Mouse (Mus musculus): ENCODE measurements at regions not wholly inside any gene's neighbourhood (a gene's known extent, or its start where the extent isn't known, plus 50 kb on each side); places are given as distances from the start of the nearest gene placed in this dataset.

DNA sequence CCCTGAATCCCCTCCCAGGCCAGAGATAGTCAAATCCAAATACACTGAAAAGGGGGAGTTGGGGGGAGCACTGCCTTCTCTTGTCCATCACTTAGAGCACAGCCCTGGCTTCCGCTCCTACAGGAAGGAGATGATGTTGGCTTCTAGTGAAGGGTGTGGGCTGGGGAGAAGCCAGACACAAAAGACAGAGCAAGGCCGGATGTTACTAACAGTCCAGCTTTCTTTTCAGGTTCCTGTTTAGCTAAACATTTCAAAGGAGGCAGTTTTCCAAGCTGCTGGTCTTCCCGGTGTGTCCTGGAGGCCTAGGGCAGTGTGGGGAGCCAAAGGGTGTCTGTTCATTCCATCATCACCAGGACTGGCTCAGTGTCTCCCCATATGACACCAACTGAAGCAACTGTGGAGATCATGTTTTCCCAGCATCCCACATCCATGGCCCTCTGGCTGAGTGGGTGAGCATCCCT, 223.8 kb downstream of the Qk start:
- Histone ChIP-seq H3K27ac (replicated peaks in 1 of 2; ENCODE audit: control insufficient read depth in 1 of 2, insufficient read depth in 1 of 2, low read depth in 2 of 2, low read length in 2 of 2) (peak overlapping the region; percentile 18 to 57; a peak in 3 of 4 replicates), H3K36me3 (ENCODE audit: control insufficient read depth, insufficient read depth, low read length) (no peaks in the 10 kb centered on the region), H3K27me3 (ENCODE audit: control insufficient read depth, insufficient read depth, low read length) (no peaks in the 10 kb centered on the region), H3K4me3 (ENCODE audit: control insufficient read depth in 1 of 2, insufficient read depth in 1 of 2, low read depth in 1 of 2, low read length in 2 of 2) (no peak overlapping the region), H3K4me2 (ENCODE audit: low read length) (no peak overlapping the region), H3K4me1 (ENCODE audit: control insufficient read depth in 2 of 2, insufficient read depth in 2 of 2, low read length in 2 of 2) (peaks cover 10 to 12% of the 10 kb centered on the region in 2 experiments), H3K9me3 (ENCODE audit: control insufficient read depth, low read length) (peaks cover 9% of the 10 kb centered on the region; the same call in 1 of the 2 replicates), H3K9ac (ENCODE audit: low read length) (no peak overlapping the region)
- WGBS = 68% methylated on average over 3 of the region's 3 CpGs
- ATAC-seq (ENCODE audit: insufficient number of reproducible peaks, insufficient read depth, low FRiP score, low read depth) = peak; percentile 68; the same call in 1 of the 2 replicates

DNA sequence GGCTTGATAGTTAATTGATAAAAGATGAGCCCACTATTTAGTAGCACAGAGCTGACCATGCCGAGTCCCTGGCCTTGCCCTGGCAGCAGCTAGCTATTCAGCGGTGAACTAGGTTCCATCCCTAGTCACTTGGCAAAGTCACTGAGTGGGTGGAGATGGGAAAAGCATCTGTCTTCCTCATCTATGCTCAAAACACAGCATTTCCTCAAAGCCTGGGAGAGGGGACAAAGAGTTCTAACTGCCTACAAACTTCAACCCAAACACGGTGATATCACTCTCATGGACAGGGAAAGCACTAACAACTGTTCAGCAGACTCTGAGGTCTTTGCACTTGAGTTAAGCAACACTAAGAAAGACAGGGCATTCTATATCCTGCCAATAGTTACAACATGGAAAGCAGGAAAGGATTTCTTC, 225.5 kb downstream of the Qk start:
- Histone ChIP-seq H3K36me3 (ENCODE audit: control insufficient read depth, insufficient read depth, low read length) (no peaks in the 10 kb centered on the region), H3K27ac (replicated peaks in 1 of 2; ENCODE audit: control insufficient read depth in 1 of 2, insufficient read depth in 1 of 2, low read depth in 2 of 2, low read length in 2 of 2) (peak overlapping the region; percentile 25 to 39; a peak in 3 of 4 replicates), H3K9me3 (ENCODE audit: control insufficient read depth, low read length) (peaks cover 9% of the 10 kb centered on the region; the same call in 1 of the 2 replicates), H3K4me2 (ENCODE audit: low read length) (no peak overlapping the region), H3K4me3 (ENCODE audit: control insufficient read depth in 1 of 2, insufficient read depth in 1 of 2, low read depth in 1 of 2, low read length in 2 of 2) (no peak overlapping the region), H3K4me1 (ENCODE audit: control insufficient read depth in 2 of 2, insufficient read depth in 2 of 2, low read length in 2 of 2) (peaks cover 10 to 12% of the 10 kb centered on the region in 2 experiments), H3K9ac (ENCODE audit: low read length) (no peak overlapping the region), H3K27me3 (ENCODE audit: control insufficient read depth, insufficient read depth, low read length) (no peaks in the 10 kb centered on the region)
- no peak for ATAC-seq (ENCODE audit: insufficient number of reproducible peaks, insufficient read depth, low FRiP score, low read depth)
- WGBS = 66% methylated on average over 3 of the region's 3 CpGs

DNA sequence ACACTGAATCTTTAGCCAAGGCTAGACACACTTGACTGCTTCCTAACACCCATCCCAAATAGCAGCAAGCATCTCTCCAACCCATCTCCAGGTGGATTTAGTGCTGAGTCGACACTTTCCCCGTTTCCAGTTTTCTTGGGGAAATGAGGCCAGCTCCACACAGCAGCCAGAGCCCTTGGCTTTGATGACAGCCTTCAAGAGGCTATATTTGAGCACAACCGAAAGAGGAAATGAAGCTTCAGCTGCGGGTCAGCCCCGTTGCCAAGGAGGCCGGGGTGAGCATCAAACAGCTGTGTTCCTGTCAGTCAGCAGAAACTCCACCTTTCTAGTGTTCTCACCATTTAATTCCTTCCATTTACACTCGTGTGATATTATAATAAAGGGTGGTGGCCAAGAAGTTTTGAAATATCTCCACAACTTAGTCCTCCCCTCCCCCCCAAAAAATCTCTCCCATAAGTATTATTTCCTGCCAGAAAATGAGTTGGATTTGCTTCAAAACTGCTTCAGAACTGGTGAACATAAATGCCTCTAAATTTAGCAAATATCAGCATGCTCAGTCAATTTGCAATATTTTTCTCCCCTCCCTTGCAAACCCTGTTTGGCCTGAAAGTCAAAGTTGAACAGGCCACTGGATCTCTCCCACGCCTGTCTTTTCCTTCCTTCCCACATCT, 226.1 kb downstream of the Qk start:
- peak overlapping the region; percentile 25 to 39; a peak in 3 of 4 replicates for H3K27ac ChIP-seq (replicated peaks in 1 of 2; ENCODE audit: control insufficient read depth in 1 of 2, insufficient read depth in 1 of 2, low read depth in 2 of 2, low read length in 2 of 2)

DNA sequence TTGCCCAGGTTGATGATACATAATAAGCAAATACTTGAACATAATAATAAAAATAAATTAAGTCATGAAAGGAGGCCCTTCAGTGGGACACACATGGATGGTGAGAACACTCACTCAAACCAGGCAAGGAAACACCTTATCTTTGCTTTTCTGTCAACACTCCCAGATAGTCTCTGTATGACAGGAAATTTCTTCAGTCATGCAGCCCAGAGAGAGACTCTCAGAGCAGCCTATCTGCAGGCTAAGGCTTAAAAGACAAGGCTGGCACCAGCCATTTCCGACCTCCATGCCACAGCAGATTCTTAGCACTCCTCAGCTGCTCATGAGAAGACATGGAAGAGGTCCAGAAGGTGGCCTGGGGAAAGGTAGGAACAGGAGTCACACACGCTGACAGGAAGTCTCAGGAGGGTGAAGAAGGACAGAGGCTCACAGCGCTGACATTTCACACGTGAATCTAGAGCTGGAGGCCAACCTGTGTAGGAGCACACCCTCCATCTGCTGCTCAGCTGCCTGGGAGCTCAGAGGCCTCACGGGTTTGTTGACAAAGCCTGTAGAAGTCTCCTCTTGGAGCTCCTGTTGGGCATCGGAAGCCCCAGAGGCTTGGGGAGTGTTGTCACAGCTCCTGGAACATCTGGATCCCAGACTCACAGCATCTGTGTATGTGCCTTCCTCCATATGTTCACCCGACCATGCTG, 232.3 kb downstream of the Qk start:
- H3K9me3 ChIP-seq (ENCODE audit: control insufficient read depth, low read length) = peaks cover 8% of the 10 kb centered on the region; the same call in 1 of the 2 replicates
- ATAC-seq (ENCODE audit: insufficient number of reproducible peaks, insufficient read depth, low FRiP score, low read depth) = peak; percentile 47; the same call in 1 of the 2 replicates
- peaks cover 6 to 10% of the 10 kb centered on the region in 2 experiments for H3K4me1 ChIP-seq (ENCODE audit: control insufficient read depth in 2 of 2, insufficient read depth in 2 of 2, low read length in 2 of 2)
- H3K36me3 ChIP-seq (ENCODE audit: control insufficient read depth, insufficient read depth, low read length) = no peaks in the 10 kb centered on the region
- H3K9ac ChIP-seq (ENCODE audit: low read length) = no peak overlapping the region
- H3K4me2 ChIP-seq (ENCODE audit: low read length) = 0 out of 2 replicates have a peak overlapping the region, but pooled peaks have one; percentile 4
- 24% methylated on average over 7 of the region's 7 CpGs for WGBS
- H3K27me3 ChIP-seq (ENCODE audit: control insufficient read depth, insufficient read depth, low read length) = no peaks in the 10 kb centered on the region
- H3K27ac ChIP-seq (replicated peaks in 1 of 2; ENCODE audit: control insufficient read depth in 1 of 2, insufficient read depth in 1 of 2, low read depth in 2 of 2, low read length in 2 of 2) = no peak overlapping the region
- H3K4me3 ChIP-seq (ENCODE audit: control insufficient read depth in 1 of 2, insufficient read depth in 1 of 2, low read depth in 1 of 2, low read length in 2 of 2) = no peak overlapping the region

More for the DNA sequence above, 226.1 kb downstream of the Qk start:
- 48% methylated on average over 8 of the region's 8 CpGs for WGBS
- Histone ChIP-seq H3K9ac (ENCODE audit: low read length) (no peak overlapping the region), H3K4me1 (ENCODE audit: control insufficient read depth in 2 of 2, insufficient read depth in 2 of 2, low read length in 2 of 2) (peaks cover 10 to 12% of the 10 kb centered on the region in 2 experiments), H3K9me3 (ENCODE audit: control insufficient read depth, low read length) (peaks cover 9% of the 10 kb centered on the region; the same call in 1 of the 2 replicates), H3K36me3 (ENCODE audit: control insufficient read depth, insufficient read depth, low read length) (no peaks in the 10 kb centered on the region), H3K4me3 (ENCODE audit: control insufficient read depth in 1 of 2, insufficient read depth in 1 of 2, low read depth in 1 of 2, low read length in 2 of 2) (no peak overlapping the region), H3K27me3 (ENCODE audit: control insufficient read depth, insufficient read depth, low read length) (no peaks in the 10 kb centered on the region), H3K4me2 (ENCODE audit: low read length) (no peak overlapping the region)
- no peak for ATAC-seq (ENCODE audit: insufficient number of reproducible peaks, insufficient read depth, low FRiP score, low read depth)

DNA sequence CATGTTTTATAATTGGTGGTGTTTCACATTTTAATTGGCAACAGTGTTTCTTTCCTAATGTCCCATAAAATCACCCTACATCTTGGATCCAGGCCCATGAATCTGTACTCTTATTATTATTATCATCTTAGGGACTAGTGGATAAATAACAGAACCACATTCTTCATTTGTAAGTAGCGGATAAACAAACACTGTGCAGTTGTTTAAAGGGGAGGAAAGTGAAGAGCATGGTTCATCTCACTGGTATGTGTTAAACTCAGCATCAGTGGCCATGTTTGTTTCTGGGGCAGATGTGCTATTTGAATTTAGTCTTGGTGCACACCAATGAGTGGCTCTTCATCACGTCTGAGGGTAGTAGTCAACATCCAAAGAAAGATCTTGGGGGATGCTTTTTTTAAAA, 233.1 kb downstream of the Qk start:
- H3K4me3 ChIP-seq (ENCODE audit: control insufficient read depth in 1 of 2, insufficient read depth in 1 of 2, low read depth in 1 of 2, low read length in 2 of 2) = no peak overlapping the region
- peaks cover 6 to 10% of the 10 kb centered on the region in 2 experiments for H3K4me1 ChIP-seq (ENCODE audit: control insufficient read depth in 2 of 2, insufficient read depth in 2 of 2, low read length in 2 of 2)
- WGBS = 81% methylated on average over 2 of the region's 2 CpGs
- no peak overlapping the region for H3K9ac ChIP-seq (ENCODE audit: low read length)
- H3K9me3 ChIP-seq (ENCODE audit: control insufficient read depth, low read length) = peaks cover 5% of the 10 kb centered on the region; the same call in 1 of the 2 replicates
- no peaks in the 10 kb centered on the region for H3K36me3 ChIP-seq (ENCODE audit: control insufficient read depth, insufficient read depth, low read length)
- no peaks in the 10 kb centered on the region for H3K27me3 ChIP-seq (ENCODE audit: control insufficient read depth, insufficient read depth, low read length)
- ATAC-seq (ENCODE audit: insufficient number of reproducible peaks, insufficient read depth, low FRiP score, low read depth) = no peak
- no peak overlapping the region for H3K27ac ChIP-seq (replicated peaks in 1 of 2; ENCODE audit: control insufficient read depth in 1 of 2, insufficient read depth in 1 of 2, low read depth in 2 of 2, low read length in 2 of 2)
- H3K4me2 ChIP-seq (ENCODE audit: low read length) = no peak overlapping the region

DNA sequence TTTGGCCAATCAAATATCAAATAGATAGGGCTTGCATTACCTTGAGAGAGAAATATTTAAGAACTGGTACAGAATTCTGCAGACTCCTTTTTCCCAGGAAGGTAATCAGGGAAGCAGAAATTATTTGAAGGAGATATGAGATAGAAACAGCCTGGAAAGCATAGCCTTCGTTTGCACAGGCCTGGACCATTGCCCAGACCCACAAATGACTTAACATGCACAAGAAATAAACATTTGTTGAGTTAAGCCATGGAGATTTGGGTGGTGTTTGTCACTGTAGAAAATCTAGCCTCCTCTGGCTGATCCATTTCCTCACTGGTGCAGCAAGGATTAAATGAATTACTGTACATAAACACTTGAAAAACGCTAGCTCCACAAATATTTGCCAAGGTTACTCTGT, 233.5 kb downstream of the Qk start:
- 41% methylated on average over 2 of the region's 2 CpGs for WGBS
- no peaks in the 10 kb centered on the region for H3K36me3 ChIP-seq (ENCODE audit: control insufficient read depth, insufficient read depth, low read length)
- no peak overlapping the region for H3K9ac ChIP-seq (ENCODE audit: low read length)
- H3K27ac ChIP-seq (replicated peaks in 1 of 2; ENCODE audit: control insufficient read depth in 1 of 2, insufficient read depth in 1 of 2, low read depth in 2 of 2, low read length in 2 of 2) = no peak overlapping the region
- peaks cover 6 to 10% of the 10 kb centered on the region in 2 experiments for H3K4me1 ChIP-seq (ENCODE audit: control insufficient read depth in 2 of 2, insufficient read depth in 2 of 2, low read length in 2 of 2)
- 0 out of 2 replicates have a peak, but pooled peaks cover under 1% of the 10 kb centered on the region for H3K9me3 ChIP-seq (ENCODE audit: control insufficient read depth, low read length)
- no peaks in the 10 kb centered on the region for H3K27me3 ChIP-seq (ENCODE audit: control insufficient read depth, insufficient read depth, low read length)
- H3K4me2 ChIP-seq (ENCODE audit: low read length) = no peak overlapping the region
- no peak for ATAC-seq (ENCODE audit: insufficient number of reproducible peaks, insufficient read depth, low FRiP score, low read depth)
- no peak overlapping the region for H3K4me3 ChIP-seq (ENCODE audit: control insufficient read depth in 1 of 2, insufficient read depth in 1 of 2, low read depth in 1 of 2, low read length in 2 of 2)

DNA sequence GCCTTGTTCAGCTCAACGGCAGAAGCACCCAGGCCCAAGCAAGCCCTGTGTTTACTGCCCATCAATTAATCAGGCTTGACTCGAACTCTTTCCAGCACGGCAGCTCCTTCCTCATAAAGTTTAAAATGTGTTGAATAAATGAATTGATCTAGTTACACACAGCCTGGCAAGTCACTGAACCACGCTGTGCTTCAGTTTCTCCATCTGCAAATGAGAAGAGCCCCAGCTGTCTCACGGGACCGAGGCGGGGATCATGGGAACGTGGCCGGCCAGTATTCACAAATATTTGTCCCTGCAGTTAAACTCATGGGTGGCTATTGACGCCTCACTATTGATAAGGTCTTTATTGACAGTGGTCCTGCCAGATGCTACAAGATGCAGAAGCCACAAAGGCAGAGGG, 237.9 kb downstream of the Qk start:
- Histone ChIP-seq H3K9ac (ENCODE audit: low read length) (no peak overlapping the region), H3K27me3 (ENCODE audit: control insufficient read depth, insufficient read depth, low read length) (no peaks in the 10 kb centered on the region), H3K27ac (replicated peaks in 1 of 2; ENCODE audit: control insufficient read depth in 1 of 2, insufficient read depth in 1 of 2, low read depth in 2 of 2, low read length in 2 of 2) (no peak overlapping the region), H3K4me3 (ENCODE audit: control insufficient read depth in 1 of 2, insufficient read depth in 1 of 2, low read depth in 1 of 2, low read length in 2 of 2) (no peak overlapping the region), H3K36me3 (ENCODE audit: control insufficient read depth, insufficient read depth, low read length) (no peaks in the 10 kb centered on the region), H3K4me1 (ENCODE audit: control insufficient read depth in 2 of 2, insufficient read depth in 2 of 2, low read length in 2 of 2) (peaks cover 10 to 17% of the 10 kb centered on the region in 2 experiments), H3K9me3 (ENCODE audit: control insufficient read depth, low read length) (no peaks in the 10 kb centered on the region), H3K4me2 (ENCODE audit: low read length) (no peak overlapping the region)
- 88% methylated on average over 10 of the region's 10 CpGs for WGBS
- no peak for ATAC-seq (ENCODE audit: insufficient number of reproducible peaks, insufficient read depth, low FRiP score, low read depth)

Measured in heart, embryonic 14.5 days (tissue).